ENCODE assay signal across 8 mouse cellular contexts in the genomic region with DNA sequence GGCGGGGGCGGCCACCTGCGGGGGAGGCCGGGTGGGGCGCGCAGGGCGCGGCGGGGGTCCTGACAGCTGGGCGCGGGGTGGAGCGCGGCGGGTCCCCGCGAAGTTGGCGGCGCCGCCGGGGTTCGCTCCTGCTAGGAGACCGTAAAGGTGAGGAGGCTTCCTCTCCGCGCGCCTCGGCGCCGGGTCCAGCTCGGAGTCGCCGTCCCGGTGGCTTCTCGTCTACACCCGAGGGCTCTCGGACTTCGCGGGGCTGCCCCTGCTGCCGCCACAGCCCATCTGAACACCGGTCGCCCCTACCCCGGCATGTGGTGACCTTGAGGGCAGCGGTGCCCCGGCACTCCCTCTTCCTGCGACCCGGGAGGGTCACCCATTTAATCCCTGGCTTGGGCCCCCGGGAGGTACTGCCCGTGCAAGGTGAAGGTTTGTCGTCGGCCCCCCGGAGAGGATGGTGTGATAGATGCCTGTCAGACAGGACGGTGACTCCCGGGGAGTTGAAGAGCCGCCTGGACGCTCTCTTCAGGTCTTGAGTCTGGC. TPM values are rescaled to one million over a fixed set of nuclear protein-coding genes. Genes with fewer than 3 reads are reported as not detected.
DNase-seq lines count a peak whose midpoint lies in the region; ATAC-seq and TF ChIP-seq lines count a peak whose summit lies in the region.

No protein-coding gene starts in this region.

- H3K4me3 ChIP-seq in heart, embryonic 11.5 days (ENCODE audit: low read depth, low read length) = peak overlapping the region; percentile 99
- H3K4me3 ChIP-seq in kidney, postnatal 0 days (replicated peaks; ENCODE audit: low read depth, low read length) = peak overlapping the region; percentile 96
- H3K4me3 ChIP-seq in macrophage (ENCODE audit: inconsistent target) = peak overlapping the region; percentile 83

- DNase-seq in B cell, adult 2 months = peak; percentile 48 to 63
- DNase-seq in ES-CJ7 (ENCODE audit: low read depth, low spot score) (peak; percentile 15), adipocyte (ENCODE audit: low spot score) (no peak)
- DNase-seq in embryo, embryonic 11 days = peak; percentile 50
- peak; percentile 28 for DNase-seq in kidney, postnatal 0 days (ENCODE audit: low spot score)
- DNase-seq in spleen, postnatal 10 days (ENCODE audit: low spot score in 2 of 2) = peak; percentile 66

- no peaks in the 10 kb centered on the region for H3K27me3 ChIP-seq in heart, embryonic 11.5 days (ENCODE audit: control insufficient read depth, insufficient read depth, low read length)
- H3K27me3 ChIP-seq in kidney, postnatal 0 days (ENCODE audit: insufficient read depth, low read length) = no peaks in the 10 kb centered on the region

- H3K4me1 ChIP-seq in heart, embryonic 11.5 days (ENCODE audit: control insufficient read depth, insufficient read depth, low read length) = peaks cover 6% of the 10 kb centered on the region
- H3K4me1 ChIP-seq in kidney, postnatal 0 days (replicated peaks; ENCODE audit: insufficient read depth, low read length) = peaks cover 4% of the 10 kb centered on the region; the same call in 1 of the 2 replicates

- peak overlapping the region; percentile 100 for H3K27ac ChIP-seq in heart, embryonic 11.5 days (ENCODE audit: low read depth, low read length)
- peak overlapping the region; percentile 99 for H3K27ac ChIP-seq in kidney, postnatal 0 days
- H3K27ac ChIP-seq in macrophage = peak overlapping the region; percentile 69

- peak overlapping the region; percentile 93 for H3K4me2 ChIP-seq in heart, embryonic 11.5 days
- peak overlapping the region; percentile 86 for H3K4me2 ChIP-seq in kidney, postnatal 0 days (ENCODE audit: low read length)

- H3K9me3 ChIP-seq in heart, embryonic 11.5 days (replicated peaks; ENCODE audit: control insufficient read depth, low read length) = no peaks in the 10 kb centered on the region
- no peaks in the 10 kb centered on the region for H3K9me3 ChIP-seq in kidney, postnatal 0 days (replicated peaks; ENCODE audit: low read length)

- peaks cover 51% of the 10 kb centered on the region for H3K79me2 ChIP-seq in macrophage (ENCODE audit: inconsistent target)

- H3K36me3 ChIP-seq in heart, embryonic 11.5 days (ENCODE audit: control insufficient read depth, insufficient read depth, low read length) = no peaks in the 10 kb centered on the region
- H3K36me3 ChIP-seq in kidney, postnatal 0 days (ENCODE audit: insufficient read depth, low read length) = no peaks in the 10 kb centered on the region
- H3K36me3 ChIP-seq in macrophage (ENCODE audit: inconsistent target) = no peaks in the 10 kb centered on the region

- no peak for ATAC-seq in heart, embryonic 11.5 days (replicated peaks; ENCODE audit: insufficient number of reproducible peaks, low FRiP score, low TSS enrichment)
- ATAC-seq in kidney, postnatal 0 days (replicated peaks; ENCODE audit: low FRiP score, low read depth) = no peak; the same call in 1 of the 2 replicates

- 0% methylated on average over 21 of the region's 54 CpGs for WGBS in heart, embryonic 11.5 days (ENCODE audit: insufficient replicate concordance)
- WGBS in kidney, postnatal 0 days = under 1% methylated on average over 45 of the region's 54 CpGs
- WGBS in macrophage (ENCODE audit: missing documents) = under 1% methylated on average over 50 of the region's 54 CpGs

- peak overlapping the region; percentile 98 for H3K9ac ChIP-seq in heart, embryonic 11.5 days (ENCODE audit: low read depth, low read length)
- peak overlapping the region; percentile 96 for H3K9ac ChIP-seq in kidney, postnatal 0 days (ENCODE audit: low read depth, low read length)

- TF ChIP-seq CTCF in kidney, postnatal 0 days (IDR thresholded peaks at IDR 0.05; ENCODE audit: low read depth) = no peak

RNA-seq across cellular contexts. Expression of a gene that starts 1.3 kb away (rescaled TPM):
- 94.3 and 104 TPM in 2 replicates for polyA plus RNA-seq in heart, embryonic 11.5 days (2014; fragmentation: Nextera tagmentation; extraction: Ambion mirVana)
- polyA plus RNA-seq in kidney, postnatal 0 days (2015; fragmentation: Nextera tagmentation; extraction: Ambion mirVana) = 167 and 178 TPM in 2 replicates
- 1,000 to 10,000 TPM in 3 of 26 experiments, 100 to 1,000 TPM in 23; 379 to 1,083 (median 632) TPM for total RNA-seq in macrophage (2018; cell fraction: chromatin; rRNA removed)
- total RNA-seq in macrophage (2018; cell fraction: cytosol; rRNA removed) = 100 to 1,000 TPM in 22 of 26 experiments, 10 to 100 TPM in 4; 93.4 to 277 (median 163) TPM
- 100 to 1,000 TPM; 320 to 861 (median 504) TPM for total RNA-seq in macrophage (2018; cell fraction: nucleus; rRNA removed)
- 95.0 to 177 TPM (median 143 TPM) in 3 replicates for polyA plus RNA-seq in macrophage (2018)
